Mouse (Mus musculus): ENCODE measurements around the gene 5530400C23Rik.
"Not testable (repeated sequence)": the region's sequence is repeated elsewhere in the genome, so short reads cannot be mapped to it uniquely, and the experiment has no call there.

The 5530400C23Rik gene

DNA sequence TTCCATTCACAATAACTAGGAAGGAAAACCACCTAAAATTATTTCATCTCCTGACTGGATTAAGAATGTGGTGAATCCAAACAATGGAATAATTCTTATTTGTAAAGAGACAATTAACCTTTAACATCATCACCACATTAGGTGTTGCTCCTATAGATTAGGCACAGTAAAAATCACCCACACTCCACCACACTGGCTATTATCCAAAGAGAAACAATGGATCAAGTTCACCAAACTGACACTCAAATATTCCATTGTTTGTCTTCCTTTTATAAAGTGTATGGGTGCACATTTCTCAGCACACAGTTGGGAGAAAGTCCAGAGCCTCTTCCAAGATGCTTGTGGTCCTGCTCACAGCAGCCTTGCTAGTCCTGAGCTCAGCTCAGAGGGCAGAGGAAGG, at the start of gene 5530400C23Rik:
Gene 5530400C23Rik (plus strand): TSS at position 301 of the 400 bp plus-strand sequence.
- not testable (repeated sequence) for H3K36me3 ChIP-seq (ENCODE audit: control insufficient read depth, insufficient read depth, low read length, poor library complexity, severe bottlenecking); H3K27me3 ChIP-seq (ENCODE audit: control insufficient read depth, insufficient read depth, low read length, poor library complexity, severe bottlenecking); DNase-seq (ENCODE audit: low read depth, low spot score)

DNA sequence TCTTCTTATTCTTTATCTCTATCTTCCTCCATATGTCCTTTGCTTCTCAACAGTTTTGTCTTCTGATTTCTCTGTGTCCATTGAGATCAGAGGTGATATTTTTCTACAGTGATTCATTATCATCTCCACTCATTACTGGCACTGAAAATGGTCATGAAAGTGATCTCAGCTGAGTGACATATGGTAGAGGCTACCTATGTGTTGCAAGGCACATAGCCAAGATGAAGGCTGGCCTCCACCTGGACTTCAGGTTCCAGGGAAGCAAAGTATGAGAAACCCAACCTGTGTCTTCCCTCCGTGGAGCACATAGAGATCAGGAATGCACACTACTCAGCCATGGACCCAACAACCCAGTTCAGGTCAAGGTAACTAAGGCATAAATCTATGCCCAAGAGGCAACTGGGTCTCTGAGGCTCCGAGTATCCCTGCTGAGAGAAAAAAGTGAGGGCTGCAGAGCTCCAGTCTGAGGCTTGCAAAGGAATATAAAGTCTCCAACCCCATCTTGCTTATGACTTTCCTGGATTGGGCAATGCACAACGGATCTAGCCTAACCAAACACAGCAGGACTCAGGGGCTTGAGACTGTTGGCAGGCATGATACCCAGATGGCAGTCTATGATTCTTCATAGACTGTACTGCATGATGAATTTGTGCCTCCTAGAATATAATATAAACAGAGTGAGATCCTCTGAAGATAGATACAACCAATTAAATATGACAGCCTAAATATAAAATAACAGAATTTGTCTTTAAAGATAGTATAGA, 14.1 kb downstream of the 5530400C23Rik start:
- Histone ChIP-seq H3K27me3 (ENCODE audit: control insufficient read depth, insufficient read depth, low read length, poor library complexity, severe bottlenecking) (no peaks in the 10 kb centered on the region), H3K36me3 (ENCODE audit: control insufficient read depth, insufficient read depth, low read length, poor library complexity, severe bottlenecking) (no peaks in the 10 kb centered on the region)
- DNase-seq (ENCODE audit: low read depth, low spot score), result no peak

DNA sequence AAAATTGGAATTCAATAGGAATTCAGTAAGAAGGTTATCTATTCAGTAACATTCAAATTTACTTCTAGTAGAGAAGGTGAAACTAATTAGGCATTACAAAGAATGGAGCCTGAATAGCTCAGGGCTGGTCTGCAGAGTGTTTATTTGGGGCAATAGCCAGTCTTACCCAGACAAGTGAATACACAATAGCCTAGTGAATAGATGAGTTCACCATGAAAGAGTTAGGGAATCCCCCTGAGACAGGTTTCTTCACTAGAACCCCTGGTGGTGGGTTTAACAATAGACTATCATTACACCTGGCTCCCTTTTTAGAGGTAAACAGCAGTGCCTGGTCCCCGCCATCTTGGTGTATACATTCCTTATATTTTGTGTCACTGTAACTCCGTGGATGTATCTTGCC, 21.9 kb downstream of the 5530400C23Rik start:
- not testable (repeated sequence) for DNase-seq (ENCODE audit: low read depth, low spot score); H3K27me3 ChIP-seq (ENCODE audit: control insufficient read depth, insufficient read depth, low read length, poor library complexity, severe bottlenecking); H3K36me3 ChIP-seq (ENCODE audit: control insufficient read depth, insufficient read depth, low read length, poor library complexity, severe bottlenecking)

GRCm38 (mm10) chr6:133338535-133338934, 46.5 kb downstream of the 5530400C23Rik start:
- no peak for DNase-seq (ENCODE audit: low read depth, low spot score)
- Histone ChIP-seq H3K27me3 (ENCODE audit: control insufficient read depth, insufficient read depth, low read length, poor library complexity, severe bottlenecking) (no peaks in the 10 kb centered on the region), H3K36me3 (ENCODE audit: control insufficient read depth, insufficient read depth, low read length, poor library complexity, severe bottlenecking) (no peaks in the 10 kb centered on the region)

GRCm38 (mm10) chr6:133341731-133342130, 49.7 kb downstream of the 5530400C23Rik start:
- not testable (repeated sequence) for H3K27me3 ChIP-seq (ENCODE audit: control insufficient read depth, insufficient read depth, low read length, poor library complexity, severe bottlenecking); DNase-seq (ENCODE audit: low read depth, low spot score); H3K36me3 ChIP-seq (ENCODE audit: control insufficient read depth, insufficient read depth, low read length, poor library complexity, severe bottlenecking)
